Mouse (Mus musculus) forebrain, embryonic 11.5 days (tissue): Measurements from ENCODE around the gene Dmrt1. TPM values are rescaled to one million over a fixed set of nuclear protein-coding genes. Genes with fewer than 3 reads are reported as not detected.

Source experiments
- ATAC-seq: fragments of 200-750 bp; cut with Nextera tagmentation; replicated peaks from 2 replicates; pipeline ENCODE4 v1.8.0; 2017; ENCODE audit warnings: moderate TSS enrichment; ENCODE audit not compliant: low FRiP score
- DNase-seq: peaks from one replicate; pipeline ENCODE4 v3.0.0-alpha.2; 2017; ENCODE audit warnings: low spot score
- H3K27ac ChIP-seq: fragments of 300-500 bp; sonication (generic); 2 replicates; pipeline ENCODE4 v1.5.1; 2014; ENCODE audit warnings: low read depth, low read length
- H3K27me3 ChIP-seq: fragments of 300-500 bp; sonication (generic); 2 replicates; pipeline ENCODE4 v1.6.1; 2014; ENCODE audit warnings: mild to moderate bottlenecking, low read length, mixed read lengths; ENCODE audit not compliant: control insufficient read depth, insufficient read depth
- H3K36me3 ChIP-seq: fragments of 300-500 bp; sonication (generic); 2 replicates; pipeline ENCODE4 v1.6.1; 2014; ENCODE audit warnings: mild to moderate bottlenecking, low read length, moderate library complexity, mixed read lengths; ENCODE audit not compliant: control insufficient read depth, insufficient read depth
- H3K4me1 ChIP-seq: fragments of 300-500 bp; sonication (generic); replicated peaks from 2 replicates; pipeline ENCODE4 v1.6.1; 2014; ENCODE audit warnings: low read length, mixed read lengths; ENCODE audit not compliant: control insufficient read depth, insufficient read depth
- H3K4me2 ChIP-seq: fragments of 300-500 bp; sonication (generic); 2 replicates; pipeline ENCODE4 v1.6.1; 2014; ENCODE audit warnings: low read depth, mild to moderate bottlenecking, low read length, moderate library complexity, mixed read lengths; ENCODE audit not compliant: severe bottlenecking
- H3K4me3 ChIP-seq: fragments of 300-500 bp; sonication (generic); 2 replicates; pipeline ENCODE4 v1.5.1; 2014; ENCODE audit warnings: low read depth, low read length
- H3K9ac ChIP-seq: fragments of 300-500 bp; sonication (generic); 2 replicates; pipeline ENCODE4 v1.6.1; 2014; ENCODE audit warnings: low read length
- H3K9me3 ChIP-seq: fragments of 300-500 bp; sonication (generic); 2 replicates; pipeline ENCODE4 v1.6.1; 2016; ENCODE audit warnings: low read length, mixed read lengths; ENCODE audit not compliant: control insufficient read depth
- WGBS: fragments of 180-500 bp; shearing (Covaris S2); extraction: QIAGEN DNeasy Blood & Tissue Kit; methylation state at CpG from one replicate; pipeline ENCODE4 v1.1.7; 2014; 5-methylcytosine and 5-hydroxymethylcytosine counted together
- polyA plus RNA-seq: library from polyadenylated mRNA; unstranded; fragments of >200 nt; fragmentation: Nextera tagmentation; extraction: Ambion mirVana; gene quantifications from 2 replicates; pipeline ENCODE4 v1.2.1, GENCODE M21; 2014

Dmrt1 gene
- polyA plus RNA-seq, 1 experiment from 2014 or later, result 0.95 TPM

DNA sequence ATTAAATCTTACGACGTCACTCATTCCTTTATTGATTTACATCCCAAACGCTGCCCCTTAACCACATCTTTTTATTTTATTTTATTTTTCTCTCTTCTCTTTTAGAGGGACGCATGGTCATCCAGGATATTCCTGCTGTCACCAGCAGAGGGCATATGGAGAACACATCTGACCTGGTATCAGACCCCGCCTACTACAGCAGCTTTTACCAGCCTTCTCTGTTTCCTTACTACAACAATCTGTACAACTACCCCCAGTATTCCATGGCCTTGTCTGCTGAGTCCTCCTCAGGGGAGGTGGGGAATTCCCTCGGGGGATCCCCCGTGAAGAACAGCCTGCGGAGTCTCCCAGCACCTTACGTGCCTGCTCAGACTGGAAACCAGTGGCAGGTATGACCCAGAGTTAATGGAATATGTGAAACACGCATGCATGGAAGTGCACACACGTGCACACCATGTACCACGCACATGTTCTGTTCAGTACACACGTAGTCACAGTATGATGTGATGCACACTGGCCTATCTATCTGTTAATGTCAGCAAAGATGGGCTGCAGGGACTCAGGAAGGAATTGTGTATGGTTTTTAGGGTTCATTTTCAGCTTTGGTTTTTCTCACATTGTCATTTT is 40.4 kb downstream of the Dmrt1 start:
- ATAC-seq, result peak; percentile 60; the same call in 1 of the 2 replicates
- H3K27me3 ChIP-seq, result no peaks in the 10 kb centered on the region
- peak overlapping the region; percentile 10; the same call in 1 of the 2 replicates for H3K9ac ChIP-seq
- no peaks in the 10 kb centered on the region for H3K36me3 ChIP-seq
- H3K9me3 ChIP-seq, result no peaks in the 10 kb centered on the region
- H3K4me1 ChIP-seq, result 0 out of 2 replicates have a peak, but pooled peaks cover 2% of the 10 kb centered on the region
- DNase-seq, result peak; percentile 77
- H3K4me3 ChIP-seq, result no peak overlapping the region
- no peak overlapping the region for H3K4me2 ChIP-seq
- WGBS, result 36% methylated on average over 13 of the region's 13 CpGs
- H3K27ac ChIP-seq, result no peak overlapping the region

DNA sequence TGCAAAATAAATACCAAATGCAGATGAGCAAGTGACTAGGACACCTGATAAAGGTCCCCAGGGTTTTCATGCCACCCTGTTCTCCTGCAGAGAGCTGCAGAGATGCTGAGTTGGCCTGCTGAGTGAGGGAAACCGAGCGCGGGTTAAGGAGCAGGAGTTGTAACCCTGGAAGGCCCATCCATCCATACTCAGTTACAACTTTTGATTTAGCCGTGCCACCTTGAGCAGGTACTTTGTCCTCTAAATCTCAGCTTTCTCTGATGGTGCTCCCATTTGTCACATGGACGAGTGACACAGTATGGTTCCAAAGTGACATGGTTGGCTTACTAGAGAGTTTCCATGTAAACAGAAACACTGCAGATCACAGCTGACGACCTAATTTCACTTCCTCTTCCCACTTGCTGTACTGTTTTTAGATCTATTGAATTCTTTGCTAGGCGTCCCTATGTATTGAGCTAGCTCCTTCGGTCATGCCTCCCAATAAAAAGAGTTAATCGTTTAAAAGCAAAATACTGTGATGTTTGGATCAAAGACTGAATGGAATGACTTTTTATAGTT is 41.7 kb downstream of the Dmrt1 start:
- Histone ChIP-seq H3K9ac (no peak overlapping the region), H3K4me3 (no peak overlapping the region), H3K36me3 (no peaks in the 10 kb centered on the region), H3K4me1 (0 out of 2 replicates have a peak, but pooled peaks cover 2% of the 10 kb centered on the region), H3K27ac (no peak overlapping the region), H3K27me3 (no peaks in the 10 kb centered on the region), H3K9me3 (no peaks in the 10 kb centered on the region), H3K4me2 (no peak overlapping the region)
- WGBS, result 81% methylated on average over 9 of the region's 9 CpGs
- DNase-seq, result no peak
- ATAC-seq, result no peak

DNA sequence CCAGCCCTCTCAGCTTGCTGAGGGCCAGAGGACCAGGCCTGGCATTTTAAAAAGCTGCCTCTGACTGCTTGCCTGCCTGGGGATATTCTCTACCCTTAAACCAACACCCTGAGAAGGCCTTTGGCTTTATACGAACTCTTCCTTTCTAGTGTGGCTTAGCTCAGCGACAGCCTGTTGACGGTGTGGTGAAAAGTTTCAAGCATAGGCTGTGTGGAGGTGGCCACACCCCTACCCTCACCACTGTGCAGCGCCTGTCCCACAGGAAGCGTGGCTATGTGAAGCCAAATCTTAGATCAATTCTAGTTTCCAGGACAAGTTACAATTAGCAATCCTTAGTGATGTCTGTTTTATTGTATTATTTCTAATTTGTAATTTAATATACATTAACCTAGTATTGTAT is 44.9 kb downstream of the Dmrt1 start:
- H3K9me3 ChIP-seq, result no peaks in the 10 kb centered on the region
- no peaks in the 10 kb centered on the region for H3K27me3 ChIP-seq
- no peaks in the 10 kb centered on the region for H3K36me3 ChIP-seq
- H3K4me1 ChIP-seq, result 0 out of 2 replicates have a peak, but pooled peaks cover 2% of the 10 kb centered on the region
- no peak overlapping the region for H3K4me3 ChIP-seq
- no peak overlapping the region for H3K4me2 ChIP-seq
- 72% methylated on average over 5 of the region's 5 CpGs for WGBS
- H3K27ac ChIP-seq, result no peak overlapping the region
- no peak overlapping the region for H3K9ac ChIP-seq
- ATAC-seq (no peak), DNase-seq (no peak)

DNA sequence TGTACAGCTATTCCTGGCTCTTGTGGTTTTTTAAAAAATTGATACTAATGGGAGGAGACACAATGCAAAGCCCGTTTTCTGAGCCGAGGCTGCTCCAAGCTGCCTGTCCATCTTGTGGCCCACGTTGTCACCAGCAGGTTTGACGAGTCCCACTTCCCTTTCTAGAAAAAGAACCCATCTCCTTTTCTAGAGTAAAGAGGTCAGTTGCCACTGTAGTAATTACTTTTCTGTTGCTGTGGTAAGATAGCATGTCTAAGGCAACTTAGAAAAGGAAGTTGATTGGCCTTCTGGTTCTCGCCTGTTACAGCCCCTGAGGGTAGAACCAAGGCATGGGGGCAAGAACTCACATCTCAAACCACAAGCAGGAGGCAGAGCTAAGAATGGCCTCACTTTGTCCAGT is 45.6 kb downstream of the Dmrt1 start:
- no peak for ATAC-seq
- no peak for DNase-seq
- no peaks in the 10 kb centered on the region for H3K27me3 ChIP-seq
- no peak overlapping the region for H3K27ac ChIP-seq
- H3K4me3 ChIP-seq, result no peak overlapping the region
- H3K9me3 ChIP-seq, result no peaks in the 10 kb centered on the region
- H3K4me1 ChIP-seq, result no peaks in the 10 kb centered on the region
- no peaks in the 10 kb centered on the region for H3K36me3 ChIP-seq
- 71% methylated on average over 5 of the region's 5 CpGs for WGBS
- H3K4me2 ChIP-seq, result no peak overlapping the region
- no peak overlapping the region for H3K9ac ChIP-seq

DNA sequence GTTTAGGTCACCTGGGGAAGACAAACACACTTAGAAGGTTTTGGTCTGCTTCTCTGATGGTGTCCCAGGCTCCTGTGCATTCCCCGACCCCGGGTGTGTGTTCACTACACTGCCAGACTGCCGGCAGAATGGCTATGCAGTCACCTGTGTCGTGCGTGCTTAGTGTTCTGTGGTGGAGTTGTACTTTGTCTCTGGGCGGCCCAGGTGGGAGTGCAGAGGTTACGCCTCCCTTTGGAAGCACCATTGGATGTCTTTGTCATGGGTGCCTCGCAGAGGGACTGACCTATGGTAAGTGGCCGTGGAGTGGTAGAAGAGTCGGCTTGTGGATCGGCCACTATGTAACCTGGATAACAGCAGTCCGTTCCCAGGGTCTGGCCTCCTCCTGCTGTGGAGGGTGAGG is 59.0 kb downstream of the Dmrt1 start:
- no peaks in the 10 kb centered on the region for H3K27me3 ChIP-seq
- WGBS, result 90% methylated on average over 12 of the region's 12 CpGs
- H3K4me3 ChIP-seq, result no peak overlapping the region
- H3K9me3 ChIP-seq, result no peaks in the 10 kb centered on the region
- no peak for DNase-seq
- H3K27ac ChIP-seq, result no peak overlapping the region
- no peaks in the 10 kb centered on the region for H3K36me3 ChIP-seq
- no peak for ATAC-seq
- H3K4me2 ChIP-seq, result no peak overlapping the region
- no peak overlapping the region for H3K9ac ChIP-seq
- no peaks in the 10 kb centered on the region for H3K4me1 ChIP-seq

DNA sequence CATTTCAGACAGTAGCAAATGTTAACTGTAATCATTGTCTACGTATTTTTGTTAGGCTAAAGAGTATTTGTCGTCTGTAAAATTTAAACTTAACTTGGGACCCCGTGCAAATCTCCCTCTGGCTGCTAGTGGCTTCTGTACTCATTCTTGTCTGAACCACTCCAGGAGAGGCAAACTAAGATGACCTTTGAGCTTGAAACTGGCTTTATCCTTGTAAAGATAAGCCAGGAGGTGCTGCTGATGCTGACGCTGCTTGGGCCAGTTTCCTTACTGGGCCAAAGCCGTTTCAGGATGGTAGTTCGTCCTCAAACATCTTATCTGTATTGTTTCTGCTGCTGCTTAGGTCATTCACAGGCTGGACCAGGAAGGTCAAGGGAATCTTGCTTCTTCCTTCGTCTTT is 64.4 kb downstream of the Dmrt1 start:
- Histone ChIP-seq H3K4me3 (no peak overlapping the region), H3K9ac (no peak overlapping the region), H3K4me2 (no peak overlapping the region), H3K27me3 (no peaks in the 10 kb centered on the region), H3K36me3 (no peaks in the 10 kb centered on the region), H3K27ac (no peak overlapping the region), H3K9me3 (no peaks in the 10 kb centered on the region), H3K4me1 (peaks cover 2% of the 10 kb centered on the region; the same call in 1 of the 2 replicates)
- ATAC-seq (no peak), DNase-seq (no peak)
- WGBS, result 82% methylated on average over 7 of the region's 7 CpGs

DNA sequence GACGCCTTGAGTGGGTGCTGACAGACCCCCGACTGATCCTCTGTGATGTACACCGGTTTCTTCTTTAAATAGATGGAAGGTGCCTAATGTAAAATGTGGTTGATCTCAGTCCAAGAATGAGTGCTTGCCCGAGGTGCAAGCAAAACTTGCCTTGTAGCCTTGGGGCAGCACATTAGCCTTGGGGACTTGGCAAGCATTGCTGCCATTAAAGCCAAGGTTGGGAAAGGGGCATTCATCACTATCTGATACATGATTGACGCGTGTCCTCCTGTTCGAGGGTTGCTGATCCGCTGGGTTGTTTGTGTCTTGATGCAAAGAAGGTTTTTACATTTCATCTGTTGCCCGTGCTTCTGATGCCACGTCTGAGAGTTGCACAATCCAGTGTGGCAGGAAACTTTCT is 69.0 kb downstream of the Dmrt1 start:
- Histone ChIP-seq H3K4me2 (no peak overlapping the region), H3K4me1 (peaks cover 7% of the 10 kb centered on the region; the same call in 1 of the 2 replicates), H3K4me3 (no peak overlapping the region), H3K36me3 (no peaks in the 10 kb centered on the region), H3K27ac (no peak overlapping the region), H3K27me3 (no peaks in the 10 kb centered on the region), H3K9me3 (no peaks in the 10 kb centered on the region), H3K9ac (no peak overlapping the region)
- no peak for DNase-seq
- WGBS, result 56% methylated on average over 10 of the region's 10 CpGs
- no peak for ATAC-seq

DNA sequence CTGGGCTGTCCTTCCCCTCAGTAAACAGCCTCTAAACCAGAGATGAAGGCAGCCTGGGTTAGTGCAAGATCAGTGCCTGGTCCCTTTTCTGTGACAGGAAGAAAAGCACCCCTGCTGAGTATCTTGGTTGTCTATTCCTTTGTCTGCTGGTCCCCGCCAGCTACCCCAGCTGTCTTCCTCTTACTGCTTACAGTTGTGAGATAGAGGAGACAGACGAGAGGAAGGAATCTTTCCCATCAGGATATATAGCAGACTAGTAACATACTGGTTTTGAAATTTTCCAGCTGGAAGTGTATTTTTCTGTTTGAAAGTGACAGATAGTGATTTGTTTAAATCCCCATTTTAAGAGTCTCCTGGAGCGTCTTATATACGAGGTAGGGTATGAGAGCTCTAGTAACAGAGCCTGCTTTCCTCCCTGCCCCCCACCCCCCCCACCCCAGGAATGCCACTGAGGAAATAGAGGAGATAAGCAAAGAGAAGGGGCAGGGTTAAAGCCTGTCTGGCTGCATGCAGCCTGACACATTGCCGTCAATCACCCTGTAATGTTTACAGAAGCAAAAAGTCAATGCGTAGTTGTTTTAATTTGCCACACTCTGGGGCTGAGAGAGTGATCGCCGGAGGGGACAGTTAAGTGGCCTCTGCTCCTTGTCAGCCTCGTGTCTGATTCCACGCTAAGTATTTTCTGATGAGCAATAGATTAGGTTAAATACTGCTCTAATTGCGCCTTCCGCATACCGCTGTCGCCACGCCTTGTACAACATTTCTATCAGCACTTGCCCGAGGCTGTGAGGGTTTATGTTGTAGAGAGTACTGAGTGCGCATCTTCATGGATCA is 69.8 kb downstream of the Dmrt1 start:
- Histone ChIP-seq H3K9ac (no peak overlapping the region), H3K4me3 (no peak overlapping the region), H3K4me2 (0 out of 2 replicates have a peak overlapping the region, but pooled peaks have one; percentile 5), H3K9me3 (no peaks in the 10 kb centered on the region), H3K27me3 (no peaks in the 10 kb centered on the region), H3K4me1 (peaks cover 7% of the 10 kb centered on the region; the same call in 1 of the 2 replicates), H3K27ac (no peak overlapping the region), H3K36me3 (no peaks in the 10 kb centered on the region)
- 12% methylated on average over 17 of the region's 17 CpGs for WGBS
- DNase-seq (peak; percentile 53), ATAC-seq (no peak)
